Mouse (Mus musculus): ENCODE data around the gene Rnf24.

DNA sequence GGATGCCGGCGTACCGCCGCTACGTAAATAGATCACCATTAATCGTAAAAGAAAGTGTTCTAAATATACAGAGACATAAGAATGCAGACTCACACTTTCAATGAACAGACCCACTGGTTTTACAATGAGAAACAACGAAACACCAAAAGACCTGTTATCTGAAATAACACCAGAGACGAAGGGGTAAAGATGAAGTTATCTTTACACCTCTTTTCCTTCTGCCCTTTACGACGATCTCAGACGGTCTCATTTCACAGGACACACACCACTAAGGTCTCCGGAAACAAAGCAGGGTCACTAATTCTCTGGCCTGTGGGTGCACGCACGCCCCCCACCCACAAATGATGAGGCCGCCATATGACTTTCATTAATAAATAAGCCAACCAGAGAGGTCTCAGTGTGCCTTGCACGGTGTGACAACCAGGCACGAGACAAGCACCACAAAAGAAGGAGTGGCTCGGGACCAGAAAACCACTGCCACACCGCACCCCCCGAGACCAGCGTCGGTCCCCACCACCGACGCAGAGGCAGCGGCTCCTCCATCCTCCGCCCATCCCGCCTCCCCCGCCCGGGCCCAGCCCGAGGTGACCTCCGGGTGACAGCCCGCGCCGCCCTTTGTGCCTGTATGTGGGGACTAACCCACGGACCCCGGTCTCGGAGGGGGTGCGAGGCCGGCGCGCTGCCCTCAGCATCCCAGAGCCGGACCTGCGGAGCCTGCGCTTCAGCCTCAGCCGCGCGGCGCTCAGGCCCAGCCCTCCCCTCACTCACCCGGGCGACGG is 535 bp downstream of the Rnf24 start:
- TF ChIP-seq TCF12 (IDR thresholded peaks at IDR 0.05; ENCODE audit: insufficient read depth, poor library complexity, severe bottlenecking) (no peak), POLR2A (IDR thresholded peaks at IDR 0.05; ENCODE audit: insufficient read length, low read depth) (no peak), MAX (IDR thresholded peaks at IDR 0.05; ENCODE audit: low read depth) (no peak), REST (IDR thresholded peaks at IDR 0.05; ENCODE audit: insufficient read depth, insufficient read length) (no peak), CEBPB (IDR thresholded peaks at IDR 0.05; ENCODE audit: insufficient read depth, poor library complexity, severe bottlenecking) (no peak)

Data from myocyte (in vitro differentiated cells).